Mouse (Mus musculus) lung, adult 2 months (tissue): ENCODE data around the gene Usp30.

Experiments
- CTCF ChIP-seq: fragments of 200-500 bp; IDR thresholded peaks from 2 replicates; pipeline ENCODE4 v1.5.1; 2011; ENCODE audit warnings: mild to moderate bottlenecking, low read length, control low read depth; ENCODE audit not compliant: insufficient read depth
- POLR2A ChIP-seq: fragments of 200-500 bp; IDR thresholded peaks from 2 replicates; pipeline ENCODE4 v1.6.1; 2011; ENCODE audit warnings: low read depth, mild to moderate bottlenecking, control low read depth, low read length, borderline replicate concordance; ENCODE audit errors: extremely low read depth

- TF ChIP-seq CTCF, result no peak
- no peak for TF ChIP-seq POLR2A
Observed at GRCm38 (mm10) chr5:114157236-114157635, 92.0 kb downstream of the Usp30 start.
